Mouse (Mus musculus) heart, adult 2 months (tissue): ENCODE results near the gene Fhod1.
A peak's percentile ranks its signal among the peaks of the same experiment; 100 is the strongest.

Source experiments
- CTCF ChIP-seq: fragments of 200-600 bp; IDR thresholded peaks from 2 replicates; pipeline ENCODE4 v1.8.1; 2022; ENCODE audit warnings: antibody characterized with exemption, mild to moderate bottlenecking, moderate library complexity
- EP300 ChIP-seq: fragments of 200-500 bp; IDR thresholded peaks from 2 replicates; pipeline ENCODE4 v1.6.1; 2011; ENCODE audit warnings: low read depth, low read length, control low read depth; ENCODE audit not compliant: insufficient read depth

- 0 out of 2 replicates have a peak, but pooled peaks have one; percentile 39 for TF ChIP-seq EP300
- peak; percentile 43 for TF ChIP-seq CTCF
Measured at GRCm38 (mm10) chr8:105288958-105289732, 58.6 kb downstream of the Fhod1 start.
